Mouse (Mus musculus) CH12.LX (cell line): ENCODE results near the gene Nme1. TPM values are rescaled to one million over a fixed set of nuclear protein-coding genes. Genes with fewer than 3 reads are reported as not detected.

ENCODE experiments used
- DNase-seq: peaks from one replicate; pipeline ENCODE4 v3.0.0-alpha.2; 2013; ENCODE audit errors: extremely low read depth
- H3K27ac ChIP-seq: 2 replicates; pipeline ENCODE4 v1.5.1; 2012; ENCODE audit warnings: low read depth, mild to moderate bottlenecking, control low read depth, moderate library complexity; ENCODE audit not compliant: insufficient read depth
- H3K27me3 ChIP-seq: replicated peaks from 2 replicates; pipeline ENCODE3; 2012; ENCODE audit warnings: inconsistent platforms
- H3K36me3 ChIP-seq, 2 experiments: replicated peaks in 1 of 2; 2 replicates each; pipeline versions ENCODE3 to v1.6.1; 2012; ENCODE audit warnings: inconsistent platforms in 1 of 2, low read length in 1 of 2, mild to moderate bottlenecking in 1 of 2, mixed read lengths in 1 of 2, moderate library complexity in 1 of 2; ENCODE audit not compliant: control insufficient read depth in 1 of 2, insufficient read depth in 1 of 2
- H3K4me1 ChIP-seq, 2 experiments: 2 replicates each; pipeline ENCODE4 v1.6.1; 2012; ENCODE audit warnings: inconsistent platforms in 1 of 2, moderate library complexity in 1 of 2; ENCODE audit not compliant: insufficient read depth in 2 of 2, control insufficient read depth in 1 of 2
- H3K4me2 ChIP-seq: 2 replicates; pipeline ENCODE4 v1.6.1; 2012; ENCODE audit warnings: low read depth, mild to moderate bottlenecking, control low read depth; ENCODE audit not compliant: poor library complexity, insufficient read depth, severe bottlenecking
- H3K4me3 ChIP-seq, 3 experiments: fragments of 150-350 bp in 1 of 3; sonication (generic) in 1 of 3; replicated peaks in 1 of 3; 2 replicates each; pipeline versions ENCODE3 to v1.5.1; 2011 to 2012; ENCODE audit warnings: low read depth in 2 of 3, low read length in 2 of 3, mild to moderate bottlenecking in 2 of 3, moderate library complexity in 2 of 3, control low read depth in 1 of 3, improper control_type of control experiment in 1 of 3, inconsistent platforms in 1 of 3, mixed read lengths in 1 of 3; ENCODE audit not compliant: poor library complexity in 1 of 3
- H3K79me2 ChIP-seq: replicated peaks from 2 replicates; pipeline ENCODE4 v1.6.1; 2012; ENCODE audit warnings: mild to moderate bottlenecking, moderate library complexity; ENCODE audit not compliant: control insufficient read depth, poor library complexity, insufficient read depth, severe bottlenecking; ENCODE audit errors: extremely low read depth
- H3K9ac ChIP-seq: 2 replicates; pipeline ENCODE4 v1.6.1; 2012; ENCODE audit warnings: low read depth, mild to moderate bottlenecking, control low read depth, moderate library complexity; ENCODE audit not compliant: insufficient read depth
- H3K9me3 ChIP-seq: replicated peaks from 2 replicates; pipeline ENCODE3; 2012; ENCODE audit warnings: low read length, inconsistent platforms, mixed read lengths
- BHLHE40 ChIP-seq: IDR thresholded peaks from 2 replicates; pipeline ENCODE4 v1.6.1; 2011; ENCODE audit warnings: mild to moderate bottlenecking, low read depth, low read length, improper control_type of control experiment
- CHD1 ChIP-seq: IDR thresholded peaks from 2 replicates; pipeline ENCODE4 v1.6.1; 2012; ENCODE audit warnings: low read depth, low read length, improper control_type of control experiment, inconsistent platforms
- CHD2 ChIP-seq: IDR thresholded peaks from 2 replicates; pipeline ENCODE4 v1.6.1; 2011; ENCODE audit warnings: low read length, improper control_type of control experiment
- CTCF ChIP-seq, 2 experiments: IDR thresholded peaks in 1 of 2; conservative IDR thresholded peaks in 1 of 2; 2 replicates each; pipeline ENCODE4 v1.5.1; 2011 to 2012; ENCODE audit warnings: low read depth in 2 of 2, low read length in 2 of 2, improper control_type of control experiment in 1 of 2, inconsistent platforms in 1 of 2, mild to moderate bottlenecking in 1 of 2, moderate library complexity in 1 of 2
- E2F4 ChIP-seq: IDR thresholded peaks from 2 replicates; pipeline ENCODE4 v1.6.1; 2011; ENCODE audit warnings: low read depth, low read length, improper control_type of control experiment; ENCODE audit not compliant: insufficient replicate concordance
- ELF1 ChIP-seq: IDR thresholded peaks from 2 replicates; pipeline ENCODE4 v1.6.1; 2014; ENCODE audit warnings: low read depth, mild to moderate bottlenecking, inconsistent platforms, low read length, improper control_type of control experiment
- EP300 ChIP-seq: IDR thresholded peaks from 2 replicates; pipeline ENCODE4 v1.6.1; 2011; ENCODE audit warnings: low read length, improper control_type of control experiment
- ETS1 ChIP-seq: conservative IDR thresholded peaks from 2 replicates; pipeline ENCODE4 v1.6.1; 2012; ENCODE audit warnings: low read depth, mild to moderate bottlenecking, inconsistent platforms, low read length, improper control_type of control experiment, moderate library complexity
- GABPA ChIP-seq: IDR thresholded peaks from 2 replicates; pipeline ENCODE4 v1.6.1; 2012; ENCODE audit warnings: low read depth, low read length, improper control_type of control experiment, inconsistent platforms; ENCODE audit not compliant: insufficient replicate concordance
- IRF4 ChIP-seq: IDR thresholded peaks from 2 replicates; pipeline ENCODE4 v1.6.1; 2014; ENCODE audit warnings: low read depth, mild to moderate bottlenecking, inconsistent platforms, low read length, improper control_type of control experiment
- JUN ChIP-seq: IDR thresholded peaks from 2 replicates; pipeline ENCODE4 v1.6.1; 2011; ENCODE audit warnings: low read depth, mild to moderate bottlenecking, low read length, improper control_type of control experiment, moderate library complexity; ENCODE audit not compliant: insufficient read depth
- JUND ChIP-seq: conservative IDR thresholded peaks from 2 replicates; pipeline ENCODE4 v1.6.1; 2011; ENCODE audit warnings: low read depth, low read length, improper control_type of control experiment
- KAT2A ChIP-seq: IDR thresholded peaks from 2 replicates; pipeline ENCODE4 v1.6.1; 2012; ENCODE audit warnings: low read length, improper control_type of control experiment, inconsistent platforms; ENCODE audit not compliant: insufficient replicate concordance
- MAFK ChIP-seq: IDR thresholded peaks from 2 replicates; pipeline ENCODE4 v1.6.1; 2011; ENCODE audit warnings: low read length, improper control_type of control experiment; ENCODE audit not compliant: insufficient replicate concordance
- MAX ChIP-seq: IDR thresholded peaks from 2 replicates; pipeline ENCODE4 v1.6.1; 2011; ENCODE audit warnings: low read length, improper control_type of control experiment
- MAZ ChIP-seq: IDR thresholded peaks from 2 replicates; pipeline ENCODE4 v1.6.1; 2012; ENCODE audit warnings: low read depth, mild to moderate bottlenecking, inconsistent platforms, low read length, improper control_type of control experiment, moderate library complexity
- MEF2A ChIP-seq: IDR thresholded peaks from 2 replicates; pipeline ENCODE4 v1.6.1; 2014; ENCODE audit warnings: low read depth, mild to moderate bottlenecking, inconsistent platforms, low read length, improper control_type of control experiment, borderline replicate concordance
- MYC ChIP-seq: IDR thresholded peaks from 2 replicates; pipeline ENCODE4 v1.6.1; 2011; ENCODE audit warnings: low read depth, mild to moderate bottlenecking, improper control_type of control experiment, low read length
- PAX5 ChIP-seq: IDR thresholded peaks from 2 replicates; pipeline ENCODE4 v1.6.1; 2012; ENCODE audit warnings: low read length, inconsistent platforms, mixed read lengths
- POLR2A ChIP-seq: IDR thresholded peaks from 2 replicates; pipeline ENCODE4 v1.6.1; 2011; ENCODE audit warnings: low read depth, mild to moderate bottlenecking, improper control_type of control experiment, low read length
- POLR2AphosphoS2 ChIP-seq: IDR thresholded peaks from 2 replicates; pipeline ENCODE4 v1.6.1; 2011; ENCODE audit warnings: low read depth, low read length, improper control_type of control experiment
- RCOR1 ChIP-seq: conservative IDR thresholded peaks from 2 replicates; pipeline ENCODE4 v1.6.1; 2012; ENCODE audit warnings: low read depth, mild to moderate bottlenecking, inconsistent platforms, low read length, improper control_type of control experiment
- SIN3A ChIP-seq: IDR thresholded peaks from 2 replicates; pipeline ENCODE4 v1.6.1; 2012; ENCODE audit warnings: low read length, improper control_type of control experiment, inconsistent platforms
- TBP ChIP-seq: conservative IDR thresholded peaks from 2 replicates; pipeline ENCODE4 v1.6.1; 2011; ENCODE audit warnings: low read depth, low read length, improper control_type of control experiment
- UBTF ChIP-seq: IDR thresholded peaks from 2 replicates; pipeline ENCODE4 v1.6.1; 2012; ENCODE audit warnings: low read depth, mild to moderate bottlenecking, inconsistent platforms, low read length, improper control_type of control experiment, moderate library complexity
- USF1 ChIP-seq: IDR thresholded peaks from 2 replicates; pipeline ENCODE4 v1.6.1; 2014; ENCODE audit warnings: low read depth, mild to moderate bottlenecking, inconsistent platforms, low read length, improper control_type of control experiment
- USF2 ChIP-seq: conservative IDR thresholded peaks from 2 replicates; pipeline ENCODE4 v1.6.1; 2011; ENCODE audit warnings: low read depth, low read length, improper control_type of control experiment
- ZKSCAN1 ChIP-seq: IDR thresholded peaks from 2 replicates; pipeline ENCODE4 v1.6.1; 2012; ENCODE audit warnings: low read depth, inconsistent platforms, low read length, improper control_type of control experiment, borderline replicate concordance
- ZMIZ1 ChIP-seq: IDR thresholded peaks from 2 replicates; pipeline ENCODE4 v1.6.1; 2012; ENCODE audit warnings: low read depth, mild to moderate bottlenecking, inconsistent platforms, low read length, improper control_type of control experiment
- dilution Hi-C: fragments of 300-500 bp; cut with MboI; formaldehyde crosslinking; loops from 2 replicates; pipeline ENCODE4 v1.14.3; 2020; ENCODE audit warnings: low sequenced_read_pairs; ENCODE audit not compliant: extremely low pct_unique_long_range_greater_than_20kb, extremely low pct_ligation_motif_present
- in situ Hi-C: fragments of 300-500 bp; cut with MboI; formaldehyde crosslinking; loops from 3 replicates; pipeline ENCODE4 v1.14.3; 2019; ENCODE audit warnings: low sequenced_read_pairs, low pct_ligation_motif_present, low pct_unique_long_range_greater_than_20kb, mixed read lengths
- polyA plus RNA-seq: library from polyadenylated mRNA; unstranded; fragments of >175 nt; gene quantifications from 2 replicates; pipeline ENCODE4 v1.2.1, GENCODE M21; 2012; ENCODE audit warnings: low read depth; ENCODE audit not compliant: insufficient read length
- total RNA-seq, 2 experiments: library from RNA; depleted of rRNA; stranded (reverse); fragments of 300-350 nt in 1 of 2; fragments of >200 nt in 1 of 2; gene quantifications; 2 replicates each; pipeline ENCODE4 v1.2.3; 2012 to 2014

The Nme1 gene
- total and polyA plus RNA-seq, 3 experiments: 129 to 443 (median 187) TPM

DNA sequence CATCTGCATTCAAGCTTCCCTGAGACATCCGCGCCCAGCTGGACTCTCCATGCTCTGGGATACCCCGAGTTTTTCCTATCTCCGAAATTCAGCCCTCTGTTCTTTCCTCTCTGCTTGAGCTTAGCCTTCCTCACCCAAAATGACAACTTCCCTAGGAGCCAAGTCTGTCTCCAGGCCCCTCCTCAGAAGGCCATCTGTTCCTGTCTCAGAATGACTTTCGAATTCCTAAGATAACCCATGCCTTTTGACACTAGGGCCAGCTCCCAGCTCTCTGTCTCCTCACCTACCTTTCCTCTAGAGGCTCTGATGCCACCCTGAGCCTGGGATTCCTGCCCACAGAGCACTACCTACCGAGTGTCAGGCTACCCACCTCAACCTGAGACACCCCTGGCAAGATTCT is 12.2 kb downstream of the Nme1 start, which contains the start of gene Nme2:
Nme2 (minus strand) TSS at position 101 of the 400 bp plus-strand sequence.
- peaks cover 37% of the 10 kb centered on the region for H3K79me2 ChIP-seq
- H3K4me1 ChIP-seq: peaks cover 6 to 48% of the 10 kb centered on the region in 2 experiments; a peak in 3 of 4 replicates
- peak within 1 kb of the TSS; percentile 73 for H3K4me2 ChIP-seq
- no peaks in the 10 kb centered on the region for H3K9me3 ChIP-seq
- H3K4me3 ChIP-seq: peak within 1 kb of the TSS; percentile 72 to 89 (median 82)
- in situ Hi-C loops (loop anchor here (25.0 kb wide), 1 partner anchor 306 kb away; no protein-coding TSS in a partner anchor), dilution Hi-C loops (no loop called here)
- TF ChIP-seq E2F4: no peak
- TF ChIP-seq ELF1: no peak
- TF ChIP-seq MYC: no peak
- no peak for TF ChIP-seq ETS1
- TF ChIP-seq POLR2A: no peak
- no peak for TF ChIP-seq MAX
- no peak for TF ChIP-seq RCOR1
- no peak for TF ChIP-seq MAZ
- no peak for TF ChIP-seq MAFK
- TF ChIP-seq UBTF: no peak
- TF ChIP-seq CHD2: no peak
- no peak for TF ChIP-seq CTCF (conservative IDR thresholded peaks at IDR 0.05 in 1 of 2, IDR thresholded peaks at IDR 0.05 in 1 of 2; ENCODE audit: low read depth in 2 of 2, low read length in 2 of 2)
- no peak for TF ChIP-seq BHLHE40
- TF ChIP-seq ZMIZ1: no peak
- TF ChIP-seq PAX5: no peak
- no peak for TF ChIP-seq CHD1
- TF ChIP-seq ZKSCAN1: no peak
- H3K9ac ChIP-seq: peak within 1 kb of the TSS; percentile 84
- peak within 1 kb of the TSS; percentile 48 for H3K27ac ChIP-seq
- peaks cover 44 to 69% of the 10 kb centered on the region in 2 experiments for H3K36me3 ChIP-seq
- no peak for DNase-seq
- H3K27me3 ChIP-seq: no peaks in the 10 kb centered on the region

DNA sequence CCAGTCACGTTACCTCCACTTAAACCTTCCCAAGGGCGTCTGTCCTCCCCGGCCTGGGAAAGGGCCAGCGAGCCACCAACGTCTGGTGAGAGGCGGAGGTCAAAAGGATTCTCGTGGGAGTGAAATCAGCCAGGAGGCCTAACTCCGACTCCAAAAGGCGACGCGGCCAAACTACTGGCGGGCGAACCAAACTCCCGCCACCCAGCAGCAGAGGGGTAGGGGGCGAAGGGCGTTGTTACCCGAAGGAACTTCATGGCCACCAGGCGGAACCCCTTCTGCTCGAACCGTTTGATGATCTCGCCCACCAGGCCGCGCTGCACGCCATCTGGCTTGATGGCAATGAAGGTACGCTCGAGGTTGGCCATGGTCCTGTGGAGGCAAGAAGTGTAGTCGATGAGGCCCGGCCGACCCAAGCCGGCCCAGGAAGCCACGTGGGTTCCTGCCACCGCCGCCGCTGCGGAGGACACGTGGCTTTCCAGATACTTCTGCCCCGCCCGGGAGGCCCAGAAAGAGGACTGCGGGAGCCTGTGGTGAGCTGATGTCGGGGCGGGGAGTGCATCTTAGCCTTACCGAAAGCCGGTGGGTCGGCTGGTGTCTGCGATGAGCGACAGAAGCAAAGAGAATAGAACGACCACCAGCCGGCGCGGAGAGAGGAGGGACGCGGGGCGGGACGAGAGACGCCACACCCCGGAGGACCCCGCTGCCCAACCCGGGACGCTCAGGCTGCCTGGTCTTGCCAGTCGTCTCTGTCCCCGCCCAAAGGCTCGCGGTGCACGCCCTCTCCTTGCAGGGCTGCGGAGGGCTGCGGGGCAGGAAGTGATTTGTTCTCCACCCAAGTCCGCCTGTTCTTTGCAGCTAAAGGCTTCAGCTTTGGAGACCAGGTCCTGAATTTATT is 12.8 kb downstream of the Nme1 start:
- H3K79me2 ChIP-seq: peaks cover 42% of the 10 kb centered on the region
- no peaks in the 10 kb centered on the region for H3K9me3 ChIP-seq
- peak overlapping the region; percentile 84 for H3K9ac ChIP-seq
- peak overlapping the region; percentile 48 for H3K27ac ChIP-seq
- H3K4me2 ChIP-seq: peak overlapping the region; percentile 73
- DNase-seq: peak; percentile 96
- peaks cover 6 to 52% of the 10 kb centered on the region in 2 experiments; a peak in 3 of 4 replicates for H3K4me1 ChIP-seq
- H3K36me3 ChIP-seq: peaks cover 41 to 69% of the 10 kb centered on the region in 2 experiments
- dilution Hi-C loops: no loop called here
- in situ Hi-C loops: loop anchor here (25.0 kb wide), 1 partner anchor 307 kb away; no protein-coding TSS in a partner anchor
- no peaks in the 10 kb centered on the region for H3K27me3 ChIP-seq
- peak overlapping the region; percentile 72 to 89 (median 82) for H3K4me3 ChIP-seq
- no peak for TF ChIP-seq EP300
- peak; percentile 57; the same call in 1 of the 2 replicates for TF ChIP-seq TBP
- TF ChIP-seq GABPA: no peak
- TF ChIP-seq MEF2A: peak; percentile 22; the same call in 1 of the 2 replicates
- peak; percentile 98 for TF ChIP-seq SIN3A
- TF ChIP-seq UBTF: peak; percentile 74; the same call in 1 of the 2 replicates
- peak; percentile 96 for TF ChIP-seq POLR2A
- no peak for TF ChIP-seq JUN
- TF ChIP-seq POLR2AphosphoS2: peak; percentile 84; the same call in 1 of the 2 replicates
- TF ChIP-seq MAZ: no peak; the same call in 1 of the 2 replicates
- TF ChIP-seq IRF4: no peak; the same call in 1 of the 2 replicates
- peak; percentile 99 for TF ChIP-seq MAX
- no peak for TF ChIP-seq E2F4
- TF ChIP-seq JUND: 0 out of 2 replicates have a peak, but pooled peaks have one; percentile 12
- TF ChIP-seq ZMIZ1: peak; percentile 74
- peak; percentile 69 for TF ChIP-seq CHD2
- TF ChIP-seq USF2: peak; percentile 32; the same call in 1 of the 2 replicates
- 0 out of 2 replicates have a peak, but pooled peaks have one; percentile 7 for TF ChIP-seq ETS1
- peak; percentile 81 for TF ChIP-seq USF1
- peak; percentile 49; the same call in 1 of the 2 replicates for TF ChIP-seq KAT2A
